Mouse (Mus musculus) ES-Bruce4 (cell line): Measurements from ENCODE around the gene Arhgap33.

Experiments
- CTCF ChIP-seq: IDR thresholded peaks from one replicate; pipeline ENCODE4 v1.8.1; 2011; ENCODE audit warnings: low read depth, low read length
- POLR2A ChIP-seq: IDR thresholded peaks from one replicate; pipeline ENCODE4 v1.8.1; 2011; ENCODE audit warnings: low read length; ENCODE audit not compliant: insufficient read depth

GRCm38 (mm10) chr7:30567555-30567954, 32.7 kb upstream of the Arhgap33 start:
- TF ChIP-seq POLR2A = no peak
- TF ChIP-seq CTCF = no peak
